Mouse (Mus musculus): ENCODE data around the gene Abhd5. TPM values are rescaled to one million over a fixed set of nuclear protein-coding genes. Genes with fewer than 3 reads are reported as not detected.

The Abhd5 gene
- polyA plus RNA-seq, 1 experiment from 2014 or later = 57.5 TPM

DNA sequence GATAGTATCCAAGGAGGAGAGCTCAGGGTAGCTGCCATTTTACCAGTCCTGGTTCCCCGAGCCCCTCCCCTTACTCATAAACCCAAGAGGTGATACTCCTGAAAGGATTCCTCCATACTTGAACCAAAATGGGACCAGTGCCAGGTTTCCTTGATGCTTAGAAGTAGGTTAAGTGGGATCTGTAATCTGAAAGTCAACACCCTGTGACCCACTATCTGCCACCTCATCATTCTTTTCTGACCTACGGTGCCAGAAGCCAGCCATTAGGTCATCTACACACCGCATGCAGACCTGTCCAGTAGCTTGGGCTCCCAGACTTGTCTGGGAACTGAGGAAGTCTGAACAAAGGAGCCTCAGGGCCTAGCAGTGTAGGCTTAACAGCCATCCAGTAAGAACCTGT, 34.6 kb downstream of the Abhd5 start:
- no peak for TF ChIP-seq EP300 (IDR thresholded peaks at IDR 0.05)
- TF ChIP-seq CTCF (IDR thresholded peaks at IDR 0.05) = no peak
- Histone ChIP-seq H3K9me3 (ENCODE audit: low read length) (no peaks in the 10 kb centered on the region), H3K4me1 (ENCODE audit: insufficient read depth, low read depth, low read length) (no peaks in the 10 kb centered on the region), H3K9ac (replicated peaks; ENCODE audit: low read depth) (no peak overlapping the region), H3K36me3 (ENCODE audit: insufficient read depth, low read length) (0 out of 2 replicates have a peak, but pooled peaks cover 9% of the 10 kb centered on the region), H3K27me3 (replicated peaks; ENCODE audit: insufficient read depth, low read length) (no peaks in the 10 kb centered on the region), H3K27ac (ENCODE audit: low read length) (no peak overlapping the region), H3K4me2 (replicated peaks; ENCODE audit: low read depth, low read length) (no peak overlapping the region), H3K4me3 (ENCODE audit: low read depth, low read length) (no peak overlapping the region)
- 40% methylated on average over 3 of the region's 3 CpGs for WGBS
- DNase-seq (ENCODE audit: low spot score) (peak; percentile 58), ATAC-seq (0 out of 2 replicates have a peak, but pooled peaks have one; percentile 26)

GRCm38 (mm10) chr9:122389287-122389920, 38.0 kb downstream of the Abhd5 start:
- no peaks in the 10 kb centered on the region for H3K36me3 ChIP-seq (ENCODE audit: insufficient read depth, low read length)
- no peak for ATAC-seq
- H3K4me3 ChIP-seq (ENCODE audit: low read depth, low read length) = no peak overlapping the region
- 64% methylated on average over 5 of the region's 5 CpGs for WGBS
- H3K4me2 ChIP-seq (replicated peaks; ENCODE audit: low read depth, low read length) = no peak overlapping the region
- no peaks in the 10 kb centered on the region for H3K27me3 ChIP-seq (replicated peaks; ENCODE audit: insufficient read depth, low read length)
- no peak overlapping the region for H3K27ac ChIP-seq (ENCODE audit: low read length)
- DNase-seq (ENCODE audit: low spot score) = no peak
- no peak for TF ChIP-seq EP300 (IDR thresholded peaks at IDR 0.05)
- TF ChIP-seq CTCF (IDR thresholded peaks at IDR 0.05) = no peak
- H3K9me3 ChIP-seq (ENCODE audit: low read length) = no peaks in the 10 kb centered on the region
- H3K4me1 ChIP-seq (ENCODE audit: insufficient read depth, low read depth, low read length) = no peaks in the 10 kb centered on the region
- H3K9ac ChIP-seq (replicated peaks; ENCODE audit: low read depth) = no peak overlapping the region

DNA sequence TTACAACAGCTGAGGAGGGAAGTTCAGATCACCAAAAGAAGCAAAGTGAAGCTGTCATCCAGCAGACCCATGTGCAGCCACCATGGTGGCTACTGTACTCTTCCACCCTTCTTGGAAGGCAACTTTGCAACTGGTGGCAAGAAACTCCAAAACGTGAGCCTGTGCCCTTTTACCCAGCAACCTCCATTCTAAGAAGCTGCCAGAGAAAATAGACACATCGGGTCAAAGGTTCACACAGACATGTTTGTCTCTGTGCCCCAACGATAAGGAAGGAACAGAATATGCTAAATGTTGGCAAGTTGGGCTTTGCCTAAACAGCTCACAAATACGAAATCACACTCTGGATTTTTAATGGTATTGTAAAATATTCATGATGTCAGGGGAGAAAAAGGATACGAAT, 44.4 kb downstream of the Abhd5 start:
- Histone ChIP-seq H3K9me3 (ENCODE audit: low read length) (no peaks in the 10 kb centered on the region), H3K4me3 (ENCODE audit: low read depth, low read length) (no peak overlapping the region), H3K4me1 (ENCODE audit: insufficient read depth, low read depth, low read length) (no peaks in the 10 kb centered on the region), H3K36me3 (ENCODE audit: insufficient read depth, low read length) (no peaks in the 10 kb centered on the region), H3K9ac (replicated peaks; ENCODE audit: low read depth) (no peak overlapping the region), H3K4me2 (replicated peaks; ENCODE audit: low read depth, low read length) (no peak overlapping the region), H3K27ac (ENCODE audit: low read length) (no peak overlapping the region), H3K27me3 (replicated peaks; ENCODE audit: insufficient read depth, low read length) (no peaks in the 10 kb centered on the region)
- DNase-seq (ENCODE audit: low spot score) = no peak
- no peak for TF ChIP-seq EP300 (IDR thresholded peaks at IDR 0.05)
- TF ChIP-seq CTCF (IDR thresholded peaks at IDR 0.05) = no peak
- 58% methylated on average over 5 of the region's 5 CpGs for WGBS
- no peak for ATAC-seq

DNA sequence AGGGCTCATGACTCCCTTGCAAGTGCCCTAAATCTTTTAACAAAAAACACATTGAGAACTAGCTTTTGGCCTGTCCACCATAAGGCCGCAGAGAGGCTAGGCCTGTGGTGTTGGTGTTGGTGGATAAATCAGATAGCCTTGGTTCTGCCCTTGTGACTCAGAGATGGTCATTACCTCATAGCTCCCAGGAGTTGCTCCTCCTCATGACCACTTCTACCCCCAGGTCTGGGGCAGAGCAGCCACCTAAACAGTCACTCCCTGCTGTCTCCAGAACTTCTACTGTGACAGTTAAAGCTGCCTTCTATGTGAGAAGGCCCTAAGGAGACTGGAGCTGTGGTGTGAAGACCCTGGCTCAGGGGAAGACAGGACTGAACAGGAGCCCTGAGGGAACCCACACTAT, 45.7 kb downstream of the Abhd5 start:
- Histone ChIP-seq H3K27me3 (replicated peaks; ENCODE audit: insufficient read depth, low read length) (no peaks in the 10 kb centered on the region), H3K36me3 (ENCODE audit: insufficient read depth, low read length) (no peaks in the 10 kb centered on the region), H3K9ac (replicated peaks; ENCODE audit: low read depth) (no peak overlapping the region), H3K27ac (ENCODE audit: low read length) (no peak overlapping the region), H3K4me1 (ENCODE audit: insufficient read depth, low read depth, low read length) (no peaks in the 10 kb centered on the region), H3K9me3 (ENCODE audit: low read length) (no peaks in the 10 kb centered on the region), H3K4me3 (ENCODE audit: low read depth, low read length) (no peak overlapping the region), H3K4me2 (replicated peaks; ENCODE audit: low read depth, low read length) (no peak overlapping the region)
- ATAC-seq (no peak), DNase-seq (ENCODE audit: low spot score) (no peak)
- 94% methylated on average over 1 of the region's 1 CpGs for WGBS
- no peak for TF ChIP-seq EP300 (IDR thresholded peaks at IDR 0.05)
- no peak for TF ChIP-seq CTCF (IDR thresholded peaks at IDR 0.05)

DNA sequence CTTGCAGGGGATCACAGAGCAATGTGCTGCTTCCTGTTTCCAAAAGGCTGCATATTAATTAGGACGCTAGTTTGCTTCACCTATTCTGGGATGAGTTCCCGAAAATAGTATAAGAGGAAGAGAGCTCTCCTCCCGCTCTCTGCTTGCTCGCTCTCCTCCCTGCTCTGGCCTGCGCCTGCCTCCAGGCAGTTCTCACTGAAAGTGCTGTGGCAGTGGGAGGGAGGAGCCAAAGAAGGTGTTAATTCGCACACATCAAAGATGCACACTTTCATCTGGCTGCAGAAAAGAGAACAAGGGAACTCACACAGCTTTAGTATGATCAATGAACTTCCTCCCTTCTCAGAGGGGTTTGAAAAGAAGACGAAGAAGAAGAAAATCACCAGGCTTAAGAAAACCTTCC, 47.3 kb downstream of the Abhd5 start:
- H3K36me3 ChIP-seq (ENCODE audit: insufficient read depth, low read length) = no peaks in the 10 kb centered on the region
- H3K4me1 ChIP-seq (ENCODE audit: insufficient read depth, low read depth, low read length) = no peaks in the 10 kb centered on the region
- H3K9me3 ChIP-seq (ENCODE audit: low read length) = no peaks in the 10 kb centered on the region
- ATAC-seq (no peak), DNase-seq (ENCODE audit: low spot score) (no peak)
- 57% methylated on average over 7 of the region's 7 CpGs for WGBS
- no peak overlapping the region for H3K4me3 ChIP-seq (ENCODE audit: low read depth, low read length)
- TF ChIP-seq CTCF (IDR thresholded peaks at IDR 0.05) = no peak
- no peak for TF ChIP-seq EP300 (IDR thresholded peaks at IDR 0.05)
- no peak overlapping the region for H3K27ac ChIP-seq (ENCODE audit: low read length)
- no peak overlapping the region for H3K4me2 ChIP-seq (replicated peaks; ENCODE audit: low read depth, low read length)
- no peak overlapping the region for H3K9ac ChIP-seq (replicated peaks; ENCODE audit: low read depth)
- H3K27me3 ChIP-seq (replicated peaks; ENCODE audit: insufficient read depth, low read length) = no peaks in the 10 kb centered on the region

GRCm38 (mm10) chr9:122401239-122401638, 49.8 kb downstream of the Abhd5 start:
- H3K36me3 ChIP-seq (ENCODE audit: insufficient read depth, low read length) = no peaks in the 10 kb centered on the region
- no peak overlapping the region for H3K27ac ChIP-seq (ENCODE audit: low read length)
- no peaks in the 10 kb centered on the region for H3K27me3 ChIP-seq (replicated peaks; ENCODE audit: insufficient read depth, low read length)
- no peaks in the 10 kb centered on the region for H3K9me3 ChIP-seq (ENCODE audit: low read length)
- ATAC-seq (no peak), DNase-seq (ENCODE audit: low spot score) (no peak)
- H3K4me2 ChIP-seq (replicated peaks; ENCODE audit: low read depth, low read length) = no peak overlapping the region
- no peak overlapping the region for H3K9ac ChIP-seq (replicated peaks; ENCODE audit: low read depth)
- TF ChIP-seq EP300 (IDR thresholded peaks at IDR 0.05) = no peak
- TF ChIP-seq CTCF (IDR thresholded peaks at IDR 0.05) = no peak
- no peaks in the 10 kb centered on the region for H3K4me1 ChIP-seq (ENCODE audit: insufficient read depth, low read depth, low read length)
- H3K4me3 ChIP-seq (ENCODE audit: low read depth, low read length) = no peak overlapping the region
- 81% methylated on average over 4 of the region's 4 CpGs for WGBS

All from lung, postnatal 0 days (tissue).